Mouse (Mus musculus) adrenal gland, adult 18-20 months (tissue): ENCODE results near the gene Cyp21a1. TPM values are rescaled to one million over a fixed set of nuclear protein-coding genes. Genes with fewer than 3 reads are reported as not detected.
A peak's percentile ranks its signal among the peaks of the same experiment; 100 is the strongest.
"Not testable (repeated sequence)": the region's sequence is repeated elsewhere in the genome, so short reads cannot be mapped to it uniquely, and the experiment has no call there.

Experiments
- DNase-seq, 2 experiments: peaks; one replicate each; pipeline ENCODE4 v3.0.0; 2021 to 2022; ENCODE audit warnings: low spot score in 2 of 2
- long read RNA-seq, 2 experiments: library from polyadenylated mRNA; stranded (forward); transcript quantifications; one replicate each; pipeline ENCODE4 v2.0.0; 2021
- total RNA-seq, 2 experiments: library from RNA; stranded (reverse); gene quantifications; 1 replicate in 1 of 2; 2 replicates in 1 of 2; pipeline ENCODE4 v1.2.3; 2021

Cyp21a1 gene
- over 10,000 TPM in 1 of 2 experiments, 1,000 to 10,000 TPM in 1; 3,976 to 16,190 TPM for total RNA-seq
- long read RNA-seq, experiment 1, transcript Cyp21a1-201 (10 exons, 2,058 nt), result major isoform, 5,650 of 6,611 reads
- long read RNA-seq, experiment 1, partial matches to known transcripts, result 494 of 6,611 reads
- long read RNA-seq, experiment 1, other reads (novel, unspliced or antisense), result 467 of 6,611 reads
- long read RNA-seq, experiment 2, transcript Cyp21a1-201 (10 exons, 2,058 nt), result major isoform, 17,747 of 22,039 reads
- long read RNA-seq, experiment 2, partial matches to known transcripts, result 2,921 of 22,039 reads
- long read RNA-seq, experiment 2, other reads (novel, unspliced or antisense), result 1,371 of 22,039 reads

DNA sequence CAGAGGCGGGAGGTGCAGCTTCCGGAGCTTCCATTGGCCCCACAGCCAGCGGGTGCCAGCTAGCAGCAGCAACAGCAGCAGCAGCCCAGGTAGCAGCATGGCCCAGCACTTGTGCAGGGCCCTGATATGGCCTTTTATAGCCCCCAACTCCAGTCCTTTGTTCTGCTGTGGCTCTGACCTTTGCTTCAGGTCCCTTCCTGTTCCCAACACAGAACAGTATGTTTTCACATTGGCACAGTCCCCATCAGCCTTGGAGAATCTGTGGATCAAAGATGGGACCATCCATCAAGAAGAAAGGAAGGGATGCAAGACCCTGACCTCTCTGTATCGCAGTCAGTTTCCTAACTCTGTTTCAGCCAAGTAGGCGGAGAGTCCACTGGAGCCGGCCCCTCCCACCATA, at the start of gene Cyp21a1:
TSS of gene Cyp21a1 (minus strand) at position 261 of the 400 bp plus-strand sequence.
- DNase-seq, result peak in 1 of 2 experiments; percentile 58

DNA sequence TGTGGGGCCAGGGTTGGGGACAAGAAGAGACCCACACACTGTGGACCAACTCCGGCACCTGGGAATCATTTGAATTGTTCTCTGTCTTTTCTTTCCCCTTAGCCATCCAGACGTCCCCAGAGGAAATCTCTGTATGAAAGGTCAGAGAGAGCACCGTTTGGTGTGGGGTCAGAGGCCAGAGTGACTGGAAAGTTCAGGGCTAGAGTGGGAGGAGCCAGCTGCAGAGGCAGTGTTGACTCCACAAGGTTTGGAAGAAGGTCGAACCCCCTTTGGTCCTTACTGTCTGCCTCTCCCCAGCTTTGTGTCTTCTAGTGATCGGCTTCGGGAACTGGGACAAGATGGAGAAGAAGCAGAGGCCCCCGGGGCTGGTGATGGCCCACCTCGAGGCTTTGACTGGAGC, 49.1 kb upstream of the Cyp21a1 start:
- no peak for DNase-seq

DNA sequence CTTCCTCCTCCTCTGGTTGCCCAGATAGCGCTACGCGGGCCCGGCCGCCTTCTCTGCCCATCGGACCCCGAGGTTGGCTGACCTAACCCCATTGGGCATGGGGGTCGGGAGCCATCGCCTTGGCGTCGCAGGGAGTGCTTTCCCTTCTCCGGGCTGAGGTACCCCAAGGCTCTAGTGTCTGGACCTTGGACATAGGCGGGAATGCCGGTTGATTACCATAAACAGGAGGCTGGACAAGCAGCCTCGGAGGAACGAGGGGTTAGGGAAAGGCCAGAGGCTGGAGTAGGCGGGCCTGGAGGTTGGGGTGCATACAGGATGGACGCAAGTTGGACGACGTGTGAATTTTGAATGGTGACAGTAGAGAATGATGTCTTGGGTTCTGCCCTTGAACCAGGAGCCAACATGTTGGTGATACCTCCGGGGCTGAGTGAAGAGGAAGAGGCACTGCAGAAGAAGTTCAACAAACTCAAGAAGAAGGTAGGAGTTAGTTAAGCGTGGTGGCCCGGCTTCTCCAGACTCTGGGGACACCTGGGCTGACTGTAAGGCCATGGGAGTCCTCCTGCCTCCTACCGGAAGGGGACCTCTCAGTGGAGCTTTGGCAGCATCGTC, 46.3 kb upstream of the Cyp21a1 start:
- DNase-seq, result no peak

DNA sequence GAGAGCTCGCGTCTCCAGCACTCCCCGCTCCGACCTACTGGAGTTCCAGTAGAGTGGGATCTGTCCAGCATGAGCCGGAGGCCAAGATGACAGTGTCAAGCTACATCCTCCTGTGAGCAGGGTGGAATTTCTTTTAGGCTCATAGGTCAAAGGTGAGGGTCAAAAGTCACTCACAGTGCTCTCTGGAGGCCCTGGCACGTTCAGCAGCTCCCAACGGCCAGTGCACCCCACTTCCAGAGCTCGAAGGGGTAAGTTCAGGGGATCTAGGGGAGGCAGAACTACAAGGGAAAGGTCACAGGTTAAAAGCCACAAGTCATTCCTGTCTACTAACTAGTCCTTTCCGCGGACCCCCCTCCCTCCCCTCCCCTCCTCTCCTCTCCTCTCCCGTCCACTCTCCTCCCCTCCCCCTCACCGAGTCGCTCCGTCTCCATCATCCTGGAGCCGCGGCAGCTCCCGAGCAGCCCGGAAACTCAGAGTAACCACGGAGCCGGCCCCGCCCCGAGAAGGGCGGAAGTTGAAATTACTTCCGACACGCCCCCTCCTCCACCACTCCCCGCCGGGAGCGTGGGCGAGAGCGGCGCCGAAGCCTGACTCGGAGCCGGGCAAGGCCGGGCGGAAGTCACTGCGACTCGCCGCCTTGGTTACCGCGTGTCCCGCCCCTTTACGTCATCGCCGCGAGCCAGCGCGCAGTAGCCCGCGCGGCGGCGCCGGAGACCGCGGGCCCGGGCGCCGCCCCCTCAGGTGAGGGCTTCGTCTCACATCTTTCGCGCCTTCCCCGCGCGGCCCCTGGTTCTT, 45.6 kb upstream of the Cyp21a1 start, which contains the start of the genes Skiv2l and Nelfe:
TSS of gene Skiv2l (minus strand) at position 489 of the 795 bp plus-strand sequence.
TSS of gene Nelfe (plus strand) at position 670 of the 795 bp plus-strand sequence.
- DNase-seq, result peak; percentile 96 to 98

DNA sequence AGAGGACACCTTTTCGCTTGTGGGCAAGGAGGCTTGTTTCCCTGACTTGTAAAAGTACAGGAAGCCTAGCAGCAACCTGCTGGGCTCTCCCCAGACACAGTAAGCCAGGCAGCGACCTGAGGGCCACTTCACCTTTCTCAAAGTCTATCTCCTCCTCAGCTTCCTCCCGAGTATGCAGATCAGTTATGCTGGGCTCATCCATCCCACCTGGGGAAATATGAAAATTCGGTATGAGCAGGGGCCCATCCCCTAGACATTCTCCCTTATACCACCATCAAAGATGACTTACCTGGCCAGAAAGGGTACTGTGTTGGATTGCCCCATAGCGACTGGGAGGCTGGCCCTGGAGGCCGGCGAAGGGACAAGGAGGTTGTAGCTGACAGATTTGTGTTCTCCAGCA, 43.3 kb upstream of the Cyp21a1 start:
- no peak for DNase-seq

DNA sequence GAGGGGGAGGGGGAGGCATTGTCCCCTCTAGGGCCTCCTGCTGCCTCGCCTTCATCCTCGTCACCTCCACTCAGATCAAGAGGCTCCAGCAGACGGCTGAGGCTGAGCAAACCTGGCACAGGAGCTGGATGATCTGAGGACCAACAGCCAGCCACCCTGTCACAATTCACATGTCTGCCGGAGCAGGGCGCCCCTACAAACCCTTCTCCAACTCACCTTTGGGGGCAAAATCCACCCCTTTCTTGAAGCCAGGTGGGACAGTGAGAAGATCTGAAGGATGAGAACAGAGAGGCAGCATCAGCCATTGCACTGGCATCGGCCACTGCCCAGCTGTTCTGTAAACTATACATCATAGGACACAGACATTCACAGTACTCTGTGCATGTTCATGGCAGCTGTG, 42.8 kb upstream of the Cyp21a1 start:
- no peak for DNase-seq

DNA sequence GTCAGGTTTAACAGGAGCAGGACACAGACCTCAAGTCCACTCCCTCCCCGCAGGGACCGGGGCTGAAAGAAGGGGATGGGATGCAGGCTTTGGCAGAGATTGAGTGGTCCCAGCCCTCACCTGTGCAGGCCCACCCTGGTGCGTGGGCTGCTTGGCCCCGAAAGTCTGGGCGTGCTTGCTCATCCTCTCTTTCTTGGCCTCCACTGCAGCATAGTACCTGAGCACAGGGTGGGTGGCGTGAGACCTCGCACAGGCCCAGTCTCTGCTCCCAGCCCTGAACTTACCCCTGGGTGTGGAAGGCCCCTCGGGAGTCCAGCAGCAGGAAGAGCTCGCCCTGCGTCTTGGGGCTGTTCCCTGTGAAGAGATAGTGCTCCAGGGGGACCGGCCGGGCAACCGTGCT, 40.5 kb upstream of the Cyp21a1 start:
- no peak for DNase-seq

DNA sequence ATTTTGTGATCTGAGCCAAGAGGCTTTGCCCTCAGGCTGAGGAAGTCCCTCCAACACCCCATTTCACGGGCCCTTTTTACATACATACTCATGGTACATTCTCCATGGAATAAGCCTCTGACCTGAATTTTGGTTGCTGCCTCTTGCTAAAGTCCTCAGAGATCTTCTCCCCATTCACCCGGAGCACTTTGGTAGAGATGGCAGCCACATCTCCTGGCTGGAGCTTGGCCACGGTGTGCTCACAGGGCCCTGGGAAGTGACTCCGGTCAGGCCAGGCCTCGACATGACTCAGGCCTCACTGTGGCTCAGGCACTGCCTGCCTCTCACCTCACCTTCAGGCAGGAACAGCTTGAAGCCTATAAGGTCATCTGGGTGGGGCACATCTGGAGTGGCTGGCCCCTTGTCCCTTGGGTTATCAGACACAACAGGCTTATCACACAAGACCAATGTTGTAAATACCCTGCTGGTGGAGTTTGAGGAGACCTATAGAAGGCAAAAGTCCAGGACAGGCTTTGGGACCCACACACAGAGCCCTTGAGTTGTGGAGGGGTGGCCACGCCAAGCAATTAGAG, 36.5 kb upstream of the Cyp21a1 start:
- DNase-seq, result no peak

DNA sequence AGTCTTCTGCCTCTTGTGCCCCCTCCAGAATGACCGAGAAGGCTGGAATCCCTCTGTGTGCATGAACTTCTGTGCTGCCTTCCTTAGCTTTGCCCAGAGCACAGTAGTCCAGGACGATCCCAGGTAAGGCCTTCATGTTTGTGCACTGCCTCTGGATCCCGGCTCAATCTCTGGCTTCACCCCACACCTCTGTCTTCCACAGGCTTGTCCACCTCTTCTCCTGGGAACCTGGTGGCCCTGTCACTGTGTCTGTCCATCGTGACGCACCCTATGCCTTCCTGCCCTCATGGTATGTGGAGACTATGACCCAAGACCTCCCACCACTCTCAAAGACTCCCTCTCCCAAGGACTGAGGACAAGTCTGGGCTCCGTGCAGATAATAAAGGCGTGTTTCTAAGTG, 34.4 kb upstream of the Cyp21a1 start:
- no peak for DNase-seq

DNA sequence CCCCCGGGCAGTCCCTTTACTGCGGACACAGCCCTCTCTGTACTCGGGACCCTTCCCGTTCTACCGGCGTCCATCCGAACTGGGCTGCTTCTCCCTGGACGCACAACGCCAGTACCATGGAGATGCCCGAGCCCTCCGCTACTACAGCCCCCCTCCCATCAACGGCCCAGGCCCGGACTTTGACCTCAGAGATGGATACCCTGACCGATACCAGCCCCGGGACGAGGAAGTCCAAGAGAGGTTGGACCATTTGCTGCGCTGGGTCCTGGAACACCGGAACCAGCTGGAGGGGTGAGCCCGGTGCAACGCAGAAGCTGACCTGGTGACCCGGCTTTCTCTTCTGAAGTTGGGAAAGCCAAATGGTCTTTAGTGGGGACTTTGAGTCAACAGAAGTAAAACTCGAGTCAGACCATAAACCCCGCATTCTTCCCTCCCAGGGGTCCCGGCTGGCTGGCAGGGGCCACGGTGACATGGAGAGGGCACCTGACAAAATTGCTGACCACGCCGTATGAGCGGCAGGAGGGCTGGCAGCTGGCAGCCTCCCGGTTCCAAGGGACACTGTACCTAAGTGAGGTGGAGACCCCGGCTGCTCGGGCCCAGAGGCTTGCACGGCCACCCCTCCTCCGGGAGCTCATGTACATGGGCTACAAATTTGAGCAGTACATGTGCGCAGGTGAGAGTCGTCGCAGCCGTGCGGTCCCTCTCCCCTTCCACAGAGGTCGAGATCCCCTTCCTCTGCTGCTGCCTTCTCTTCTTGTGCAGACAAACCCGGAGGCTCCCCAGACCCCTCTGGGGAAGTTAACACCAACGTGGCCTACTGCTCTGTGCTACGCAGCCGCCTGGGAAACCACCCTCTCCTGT, 33.3 kb upstream of the Cyp21a1 start:
- no peak for DNase-seq

DNA sequence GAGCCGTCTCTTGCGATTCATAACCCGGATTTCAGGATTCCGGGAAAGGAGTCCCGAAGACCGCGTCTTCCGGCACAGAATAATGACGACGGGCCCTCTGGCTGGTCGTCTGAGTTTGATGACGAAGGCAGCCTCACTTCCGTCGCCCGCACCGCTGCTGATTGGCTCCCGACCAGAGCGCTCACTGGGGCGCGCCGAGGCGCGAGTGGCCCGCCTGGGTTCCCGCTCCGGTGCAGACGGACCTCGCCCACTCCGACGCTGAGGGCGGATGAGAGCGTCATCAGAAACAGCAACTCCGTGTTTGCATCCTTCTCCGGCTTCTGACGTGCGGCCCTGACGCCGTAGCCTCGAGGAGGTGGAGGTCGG, 32.5 kb upstream of the Cyp21a1 start, which contains the start of the genes Stk19 and Dxo:
TSS of gene Stk19 (minus strand) at position 90 of the 366 bp plus-strand sequence.
TSS of gene Dxo (plus strand) at position 164 of the 366 bp plus-strand sequence.
- DNase-seq, result peak; percentile 92 to 95

DNA sequence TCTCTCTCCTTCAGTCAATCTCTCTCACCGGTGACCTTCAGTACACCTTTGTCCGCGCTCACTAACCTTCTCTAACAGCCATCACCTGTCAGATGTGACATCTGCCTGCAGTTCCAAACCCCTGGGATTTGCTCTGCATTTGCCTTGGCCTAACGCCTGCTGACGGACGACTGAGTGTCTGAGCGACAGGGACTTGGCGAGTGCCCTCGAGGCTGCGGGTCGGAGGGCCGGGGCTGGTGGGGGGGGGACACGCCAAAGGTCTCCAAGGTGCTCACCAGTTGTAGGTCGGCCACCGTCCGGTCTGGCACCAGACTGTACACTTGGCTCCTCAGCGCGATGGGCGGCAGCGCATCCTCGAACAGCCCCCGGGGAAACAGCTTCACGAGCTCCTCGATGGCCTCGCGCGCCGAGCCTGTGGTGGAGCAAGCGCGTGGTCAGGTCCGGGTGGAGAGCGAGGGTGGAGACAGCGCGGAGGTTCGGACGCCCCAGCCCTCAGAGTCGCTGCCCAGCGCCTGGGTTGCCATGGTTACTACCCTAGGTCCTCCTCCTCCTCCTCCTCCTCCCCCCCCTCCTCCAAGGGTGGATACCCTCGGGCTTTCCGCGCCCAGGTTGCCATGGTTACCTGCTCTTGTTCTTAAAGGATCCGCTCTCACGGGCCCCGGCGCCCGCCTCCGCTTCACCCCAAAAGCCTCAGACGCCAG, 31.9 kb upstream of the Cyp21a1 start:
- no peak for DNase-seq

DNA sequence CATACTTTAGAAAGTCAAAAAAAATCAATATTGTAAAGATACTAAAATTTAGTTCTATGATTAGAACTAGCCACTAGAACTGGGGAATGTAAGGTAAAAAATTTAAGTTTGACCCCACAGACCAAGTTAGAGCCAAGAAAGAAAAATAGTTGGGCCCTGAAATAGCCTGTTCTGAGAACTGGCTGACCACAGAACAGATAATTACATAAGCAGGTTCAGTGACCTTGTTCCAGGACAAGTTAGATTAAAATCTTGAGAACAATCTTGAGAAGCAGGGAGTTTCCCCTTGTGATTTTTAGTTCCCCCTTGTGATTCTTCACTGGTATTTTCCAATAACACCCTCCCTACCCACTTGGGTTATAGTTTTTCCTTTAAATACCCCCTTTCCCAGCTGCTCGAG, 26.4 kb upstream of the Cyp21a1 start:
- not testable (repeated sequence) for DNase-seq

DNA sequence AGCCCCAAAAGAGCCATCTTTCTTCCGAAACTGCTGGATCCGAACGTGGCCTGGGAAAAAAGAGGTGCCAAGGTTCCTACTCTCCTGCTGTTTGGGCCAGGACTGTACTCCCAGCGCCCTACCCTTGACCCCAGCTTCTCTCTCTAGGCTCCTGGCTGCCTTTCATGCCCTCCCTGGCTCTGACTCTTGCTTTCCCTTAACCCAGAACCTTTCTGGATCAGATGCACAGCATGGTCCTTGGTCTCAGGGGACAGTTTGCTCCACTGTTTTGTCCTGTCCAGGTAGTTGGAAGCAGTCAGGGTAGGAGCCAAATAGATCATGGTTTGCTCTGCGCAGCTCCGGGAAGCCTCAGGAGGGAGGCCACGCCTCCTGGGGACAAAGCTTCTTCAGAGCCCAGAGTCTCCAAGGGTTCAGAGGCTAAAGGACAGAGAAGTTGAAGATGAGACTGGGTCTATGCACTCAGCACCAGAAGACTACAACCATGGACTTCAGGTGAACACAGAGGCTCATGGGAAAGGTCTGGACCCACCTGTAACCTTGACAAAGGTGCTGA, 10.5 kb upstream of the Cyp21a1 start:
- DNase-seq, result no peak

DNA sequence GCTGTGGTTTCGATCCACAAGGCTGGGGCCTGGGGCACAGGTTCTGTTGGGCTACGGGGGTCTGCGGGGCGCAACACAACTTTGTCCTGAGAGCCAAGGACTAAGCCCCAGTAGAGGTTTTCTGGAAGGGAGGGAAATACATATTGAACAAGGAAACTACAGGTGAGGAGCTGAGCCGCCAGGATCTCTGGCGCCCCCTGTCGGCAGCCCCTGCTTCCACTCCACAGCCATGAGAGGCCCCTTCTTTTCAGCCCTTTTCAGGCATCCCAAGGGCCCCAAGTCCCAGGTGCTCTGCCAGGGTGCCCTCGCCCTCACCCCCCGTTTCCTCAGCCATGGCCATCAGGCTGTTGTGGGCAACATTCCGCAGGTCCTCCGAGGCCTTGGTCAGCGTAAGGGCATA, 9.4 kb upstream of the Cyp21a1 start:
- DNase-seq, result peak; percentile 49 to 68

DNA sequence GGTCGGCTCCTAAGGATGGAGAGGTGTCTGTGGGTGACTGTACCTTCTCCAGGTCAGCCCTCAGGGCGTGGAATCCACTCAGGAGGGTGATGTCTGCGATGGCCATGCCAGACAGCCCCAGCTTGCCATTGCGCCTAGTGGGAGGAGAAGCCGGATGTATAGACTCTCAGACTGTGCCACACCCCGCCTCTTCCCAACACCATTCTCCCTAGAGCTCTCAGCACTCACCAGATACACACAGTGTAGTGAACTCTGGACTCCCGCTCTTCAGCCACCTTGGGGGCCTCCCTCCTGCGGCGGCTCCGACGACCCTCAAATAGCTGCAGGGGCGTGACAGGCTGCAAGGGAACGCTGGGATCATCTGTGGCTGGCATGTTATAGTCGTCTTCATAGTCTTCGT, 6.9 kb upstream of the Cyp21a1 start:
- no peak for DNase-seq

DNA sequence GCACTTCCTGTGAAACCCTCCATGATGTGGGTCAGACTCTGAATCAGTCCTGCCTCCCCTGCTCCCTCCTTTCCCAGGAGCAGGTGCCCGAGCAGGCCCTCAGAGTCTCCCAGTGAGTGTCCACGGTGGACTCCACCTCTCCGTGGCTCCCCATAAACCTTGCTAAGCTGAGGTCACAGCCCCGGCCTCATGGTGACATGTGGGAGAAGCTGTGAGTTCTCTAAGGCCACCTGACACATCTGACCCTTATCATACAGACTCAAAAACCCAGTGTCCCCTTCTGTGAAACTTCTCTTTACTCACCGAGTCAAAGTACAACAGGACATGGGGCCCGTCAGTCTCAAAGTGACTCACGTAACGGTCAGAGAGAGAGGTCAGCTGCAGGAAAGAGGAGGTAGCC, 6.5 kb upstream of the Cyp21a1 start:
- peak in 1 of 2 experiments; percentile 31 for DNase-seq

DNA sequence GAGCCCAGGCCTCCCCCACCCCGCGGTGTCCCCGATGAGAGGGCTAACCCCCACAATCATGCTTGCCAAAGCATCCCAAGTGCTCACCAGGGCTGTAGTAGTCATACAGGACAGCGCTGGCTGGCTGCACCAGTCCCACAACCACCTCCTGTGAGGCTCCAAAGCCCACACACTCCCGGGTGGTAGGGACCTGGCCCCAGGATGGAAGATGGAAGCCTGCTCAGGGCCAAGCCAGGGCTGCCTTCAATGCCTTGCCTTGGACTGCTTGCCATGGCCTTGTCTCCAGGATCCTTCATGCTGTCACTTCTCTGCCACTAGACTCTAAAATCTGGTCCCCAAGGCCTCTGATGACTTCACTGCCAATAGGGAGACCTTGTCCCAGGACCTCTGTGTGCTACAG, 6.0 kb upstream of the Cyp21a1 start:
- peak in 1 of 2 experiments; percentile 37 for DNase-seq

DNA sequence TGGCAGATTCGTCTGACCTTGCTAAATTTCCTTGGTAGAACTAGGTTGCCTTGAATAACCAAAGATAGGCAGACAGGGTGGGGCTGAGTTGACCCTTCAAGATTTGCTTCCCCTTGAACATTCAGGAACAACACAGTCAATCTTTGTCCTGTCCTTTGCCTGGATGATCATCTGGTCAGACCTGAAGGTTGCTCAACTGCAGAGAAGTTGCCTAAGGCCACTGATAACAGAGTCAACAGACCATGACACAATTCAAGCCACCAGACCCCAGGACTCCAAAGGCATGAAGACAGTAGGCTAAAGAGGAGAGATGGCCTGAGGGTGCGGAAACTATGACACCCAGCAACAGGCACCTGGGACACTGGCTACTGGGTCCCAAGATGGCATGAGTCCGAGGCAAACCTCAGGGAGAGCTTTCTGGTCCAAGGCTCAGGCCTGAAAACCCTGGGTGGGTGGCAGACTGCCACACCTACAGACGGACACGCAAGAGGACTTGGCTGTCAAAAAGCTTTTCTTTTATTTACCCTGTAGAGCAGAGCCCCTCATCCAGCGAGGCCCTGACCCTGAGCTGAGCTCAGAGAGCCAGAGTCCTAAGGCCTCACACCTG, 4.3 kb upstream of the Cyp21a1 start:
- no peak for DNase-seq
